28 mouse cellular contexts compared by ENCODE assay signal in genomic region chr1:81285633-81286032, GRCm38 (mm10).
DNase-seq lines count a peak whose midpoint lies in the region; ATAC-seq lines count a peak whose summit lies in the region.
"Had no signal": no experiment of that assay in that cellular context is flagged by ENCODE, and none has a peak within 500 bp of the region (broad histone marks: within the 10 kb centered on the region; RNA-seq: fewer than 3 reads in every experiment).

No protein-coding gene starts in this region.

- H3K4me1 ChIP-seq in kidney, embryonic 15.5 days: no peaks in the 10 kb centered on the region
- H3K4me1 ChIP-seq: embryonic facial prominence, embryonic 12.5 days; embryonic facial prominence, embryonic 15.5 days; heart, embryonic 13.5 days had no signal

- H3K27me3 ChIP-seq in kidney, embryonic 15.5 days: no peaks in the 10 kb centered on the region
- H3K27me3 ChIP-seq: CH12.LX; embryonic facial prominence, embryonic 12.5 days; embryonic facial prominence, embryonic 15.5 days; heart, embryonic 13.5 days had no signal

- H3K27ac ChIP-seq in kidney, embryonic 15.5 days: no peak overlapping the region
- H3K27ac ChIP-seq: embryonic facial prominence, embryonic 12.5 days; embryonic facial prominence, embryonic 15.5 days; gastrocnemius, adult 2 months; heart, embryonic 13.5 days; hindbrain, postnatal 0 days had no signal

- no peak overlapping the region for H3K4me2 ChIP-seq in kidney, embryonic 15.5 days
- H3K4me2 ChIP-seq: embryonic facial prominence, embryonic 12.5 days; embryonic facial prominence, embryonic 15.5 days; heart, embryonic 13.5 days; hindbrain, embryonic 14.5 days had no signal

- WGBS in kidney, embryonic 15.5 days: 40% methylated on average over 3 of the region's 3 CpGs

- H3K9me3 ChIP-seq in kidney, embryonic 15.5 days (replicated peaks): no peaks in the 10 kb centered on the region
- H3K9me3 ChIP-seq: embryonic facial prominence, embryonic 12.5 days; embryonic facial prominence, embryonic 15.5 days; heart, embryonic 13.5 days had no signal

- H3K4me3 ChIP-seq in kidney, embryonic 15.5 days (replicated peaks): no peak overlapping the region
- H3K4me3 ChIP-seq: embryonic facial prominence, embryonic 12.5 days; embryonic facial prominence, embryonic 15.5 days; gastrocnemius, adult 2 months; heart, embryonic 13.5 days had no signal

- peak; percentile 29 for DNase-seq in embryo, embryonic 11 days
- no peak for DNase-seq in embryo, embryonic 10 days (ENCODE audit: low spot score)
- DNase-seq in kidney, adult 11 months: no peak
- DNase-seq in kidney, postnatal 14 days: peak; percentile 4
- no peak for DNase-seq in kidney, postnatal 25 days
- DNase-seq: adrenal gland, postnatal 10 days; adrenal gland, postnatal 36 days; B cell, adult 2 months; cerebellum, adult 18-20 months; cerebellum, adult 9-10 months; cerebellum, postnatal 14 days; forebrain, postnatal 0 days; gastrocnemius, adult 2 months; gastrocnemius, postnatal 14 days; heart, adult 18-20 months; heart, postnatal 14 days; heart, postnatal 4 days had no signal

- H3K36me3 ChIP-seq in kidney, embryonic 15.5 days: no peaks in the 10 kb centered on the region
- H3K36me3 ChIP-seq: embryonic facial prominence, embryonic 12.5 days; embryonic facial prominence, embryonic 15.5 days; G1E; heart, embryonic 13.5 days had no signal

- no peak overlapping the region for H3K9ac ChIP-seq in kidney, embryonic 15.5 days
- H3K9ac ChIP-seq: embryonic facial prominence, embryonic 12.5 days; embryonic facial prominence, embryonic 15.5 days; forebrain, postnatal 0 days; heart, embryonic 13.5 days; hindbrain, embryonic 14.5 days had no signal

- peak; percentile 49; the same call in 1 of the 2 replicates for ATAC-seq in kidney, embryonic 15.5 days (replicated peaks; ENCODE audit: low FRiP score)
- ATAC-seq: forebrain, embryonic 14.5 days; forebrain, postnatal 0 days; hindbrain, postnatal 0 days; inflammation-experienced regulatory T-cells, adult 6 months; Patski had no signal

Comparison
In these comparisons a context has a peak if more than half of its experiments do, and no peak if none do; other contexts are left out.
1. DNase-seq: peak in embryo, embryonic 11 days (single experiment) and kidney, postnatal 14 days (single experiment); none in embryo, embryonic 10 days (single experiment), kidney, adult 11 months (single experiment) and kidney, postnatal 25 days (0 of 2).